Mouse (Mus musculus): Measurements from ENCODE around the gene Pde1c.

DNA sequence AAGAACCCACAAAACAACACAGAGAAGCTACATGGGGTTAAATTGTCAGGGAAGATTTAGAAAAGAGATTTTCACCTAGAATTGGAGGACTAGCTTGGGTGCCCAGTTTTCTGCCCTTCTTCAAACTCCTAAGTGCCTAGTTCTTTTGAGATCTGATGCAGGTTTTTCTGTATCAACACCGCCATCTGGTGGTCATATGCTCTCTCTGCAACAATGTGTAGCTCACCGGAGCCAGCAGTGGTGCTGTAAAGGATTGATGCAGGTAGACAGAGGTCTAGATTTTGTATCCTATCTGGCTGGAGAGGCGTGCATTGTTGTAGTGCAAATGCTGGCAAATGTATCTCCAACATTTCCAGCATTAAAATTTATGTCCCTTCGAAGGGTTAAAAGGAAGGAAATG, 39.4 kb upstream of the Pde1c start:
- TF ChIP-seq CTCF (IDR thresholded peaks at IDR 0.05; ENCODE audit: insufficient read depth, low read depth, low read length) (no peak), POLR2A (IDR thresholded peaks at IDR 0.05; ENCODE audit: insufficient read depth, low read depth, low read length) (no peak)
